Mouse (Mus musculus) lung, postnatal 36 days (tissue): ENCODE results near the gene Ctnnd1.
"Not testable (repeated sequence)": the region's sequence is repeated elsewhere in the genome, so short reads cannot be mapped to it uniquely, and the experiment has no call there.

Experiments used
- DNase-seq: peaks from one replicate; pipeline ENCODE4 v3.0.0; 2022; ENCODE audit warnings: mixed read lengths

Ctnnd1 gene

DNA sequence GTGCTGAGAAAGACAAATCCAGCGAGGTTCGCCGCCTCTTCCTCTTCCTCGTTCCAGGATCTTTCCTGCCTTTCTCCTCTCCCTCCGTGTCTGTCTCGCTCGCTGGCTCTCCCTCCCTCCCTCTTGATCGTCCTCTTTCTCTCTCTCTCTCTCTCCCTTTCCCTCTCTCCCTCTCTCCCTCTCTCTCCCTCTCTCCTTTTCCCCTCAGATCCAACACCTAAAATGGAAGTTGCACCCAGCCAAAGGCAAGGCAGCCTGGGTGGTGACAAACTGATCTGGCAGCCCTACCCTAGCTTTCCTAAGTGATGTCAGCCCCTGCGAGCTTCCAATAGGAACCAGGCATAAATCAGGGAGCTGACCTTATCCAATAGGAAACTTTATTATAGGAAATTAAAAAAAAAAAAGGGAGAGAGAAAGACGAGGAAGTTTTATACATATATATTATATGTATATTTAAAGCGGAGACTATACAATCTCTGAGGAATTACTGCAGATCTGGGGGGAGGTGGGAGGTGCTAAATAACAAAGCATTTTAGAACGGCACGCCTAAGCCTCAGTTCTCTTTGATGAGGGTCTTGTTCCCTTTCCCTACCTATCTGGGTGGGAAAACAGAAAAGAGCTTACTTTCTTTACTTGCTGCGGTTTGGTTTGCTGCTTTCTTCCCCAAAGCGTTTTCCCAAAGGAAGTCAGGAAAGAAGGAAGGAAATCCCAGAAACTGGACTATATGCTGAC is at the start of gene Ctnnd1:
Gene Ctnnd1, minus strand, starts transcription at position 302 of the 732 bp plus-strand sequence.
- DNase-seq: peak; percentile 93

DNA sequence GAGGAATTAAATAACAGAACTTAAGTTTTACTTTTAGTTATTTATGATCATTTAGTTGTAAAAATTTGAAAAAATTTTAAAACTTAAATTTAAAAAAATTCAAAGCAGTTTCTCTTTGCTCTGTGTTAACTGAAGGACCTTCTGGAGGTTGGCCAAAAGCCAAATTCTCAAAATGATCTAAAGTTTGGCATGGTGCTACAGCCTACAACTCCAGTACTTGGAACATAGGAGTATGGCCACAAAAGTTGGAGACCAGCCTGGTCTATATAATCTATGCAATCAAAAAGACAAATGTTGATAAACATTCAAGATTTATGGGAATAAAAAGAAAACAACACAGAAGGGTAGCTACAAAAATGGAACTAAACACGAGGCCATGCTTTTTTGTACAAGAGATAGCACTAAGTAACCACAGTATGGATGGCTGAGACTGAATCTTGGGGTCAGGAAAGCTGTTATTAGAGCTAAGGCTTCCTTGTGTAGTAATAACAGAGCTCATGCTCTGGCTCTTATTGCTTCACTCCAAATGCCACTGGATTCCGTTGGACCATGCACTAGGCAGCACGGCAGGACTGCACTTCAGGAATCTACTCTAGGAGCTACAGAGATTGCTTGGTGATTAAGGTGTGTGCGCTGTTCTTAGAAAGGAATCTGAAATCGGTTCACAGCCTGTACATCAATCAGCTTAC is 44.6 kb upstream of the Ctnnd1 start:
- DNase-seq: no peak

DNA sequence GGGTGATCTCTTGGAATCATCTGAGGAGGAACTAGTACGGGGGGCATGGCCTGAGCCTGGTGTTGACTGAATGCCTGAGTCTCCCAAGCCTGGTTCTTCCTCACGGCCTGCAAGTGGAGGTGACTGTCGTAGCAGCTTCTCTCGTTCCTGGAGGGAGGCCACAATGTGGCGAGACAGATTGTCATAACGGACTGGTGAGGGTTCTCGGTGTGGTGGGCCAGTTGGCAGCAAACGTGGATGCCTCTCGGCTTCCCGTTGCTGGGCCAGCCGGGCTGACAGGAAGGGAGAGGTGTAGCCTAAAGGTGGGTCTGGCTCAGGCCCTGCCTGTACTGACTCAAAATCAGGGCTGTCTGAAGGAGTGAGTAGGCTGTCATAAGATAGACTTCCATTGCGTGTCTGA is 39.5 kb upstream of the Ctnnd1 start:
- no peak for DNase-seq

DNA sequence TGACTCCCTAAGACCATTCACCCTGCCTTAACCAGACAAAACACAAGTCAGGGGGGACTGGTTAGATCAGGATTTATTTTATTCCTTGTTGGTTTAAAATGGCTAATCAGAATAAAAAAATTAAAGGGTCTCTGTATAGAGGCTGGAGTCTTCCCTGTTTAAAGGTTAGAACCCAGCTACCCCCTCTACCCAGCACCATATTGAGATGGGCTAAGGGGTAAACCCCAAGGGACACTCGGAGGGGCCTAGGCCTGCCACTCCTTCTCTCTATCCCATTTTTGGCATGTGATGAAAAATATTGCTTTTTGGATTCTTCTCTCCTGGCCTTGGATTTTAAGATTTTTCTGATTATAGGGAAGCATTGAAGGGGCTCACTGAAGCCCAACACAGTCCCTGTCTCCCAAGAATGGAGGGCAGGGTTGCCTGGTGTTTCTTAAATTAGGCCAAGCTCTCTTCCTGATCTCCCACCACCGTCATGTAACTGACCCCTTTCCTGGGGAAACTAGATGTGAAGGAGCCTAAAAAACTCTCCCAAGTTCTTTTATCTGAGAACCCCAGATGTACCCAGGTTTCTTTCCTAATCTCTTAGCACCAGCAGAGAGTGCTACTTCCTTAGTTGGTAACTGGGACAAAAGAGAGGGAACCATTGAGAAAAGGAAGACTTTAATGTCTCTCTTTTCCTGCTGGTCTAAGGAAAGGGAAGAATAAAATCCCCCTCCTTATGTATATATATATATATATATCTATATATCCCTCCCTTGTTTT is 37.7 kb upstream of the Ctnnd1 start:
- no peak for DNase-seq

DNA sequence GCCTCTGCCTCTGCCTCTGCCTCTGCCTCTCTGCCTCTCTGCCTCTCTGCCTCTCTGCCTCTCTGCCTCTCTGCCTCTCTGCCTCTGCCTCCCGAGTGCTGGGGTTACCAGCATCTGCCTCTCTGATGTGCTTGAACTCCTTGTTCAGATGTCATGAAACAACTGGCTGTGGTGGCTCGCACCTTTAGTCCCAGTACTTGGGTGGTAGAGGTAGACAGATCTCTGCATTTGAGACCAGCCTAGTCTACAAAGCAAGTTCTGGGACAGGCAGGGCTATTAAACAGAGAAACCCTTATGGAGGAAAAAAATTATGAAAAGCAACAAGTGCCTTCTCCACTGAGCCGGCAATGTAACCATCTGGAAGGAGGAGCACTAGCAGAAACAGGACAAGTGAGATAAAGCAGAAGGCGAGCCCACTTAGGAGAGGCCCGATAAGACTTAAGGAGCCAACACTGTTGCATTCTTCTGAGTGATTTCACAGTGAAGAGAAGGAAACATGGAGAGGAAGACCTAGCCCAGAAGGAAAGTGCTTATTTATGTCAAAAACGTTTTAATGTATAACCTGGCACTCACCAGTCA is 32.1 kb upstream of the Ctnnd1 start:
- DNase-seq: no peak

DNA sequence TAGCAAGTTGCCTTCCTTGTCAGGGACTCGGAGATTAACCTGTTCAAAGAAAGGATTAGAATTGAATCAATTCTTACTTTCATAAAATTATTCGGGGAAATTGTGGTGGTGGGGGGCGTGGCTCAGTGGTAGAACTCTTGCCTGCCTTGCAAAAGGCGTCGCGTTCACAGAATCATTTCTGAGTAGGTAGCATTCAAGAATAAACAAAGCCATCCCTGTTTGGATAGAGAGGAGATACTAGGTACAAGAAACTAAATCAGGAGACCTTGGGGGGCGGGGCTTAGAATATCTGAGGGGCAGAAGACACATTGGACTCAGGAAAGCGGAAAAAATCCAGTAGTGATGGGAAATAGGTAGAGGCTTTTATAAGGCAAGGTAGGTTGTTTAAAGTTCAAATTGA is 28.5 kb upstream of the Ctnnd1 start, which contains the start of gene Tmx2:
Gene Tmx2, minus strand, starts transcription at position 125 of the 400 bp plus-strand sequence.
- no peak for DNase-seq

DNA sequence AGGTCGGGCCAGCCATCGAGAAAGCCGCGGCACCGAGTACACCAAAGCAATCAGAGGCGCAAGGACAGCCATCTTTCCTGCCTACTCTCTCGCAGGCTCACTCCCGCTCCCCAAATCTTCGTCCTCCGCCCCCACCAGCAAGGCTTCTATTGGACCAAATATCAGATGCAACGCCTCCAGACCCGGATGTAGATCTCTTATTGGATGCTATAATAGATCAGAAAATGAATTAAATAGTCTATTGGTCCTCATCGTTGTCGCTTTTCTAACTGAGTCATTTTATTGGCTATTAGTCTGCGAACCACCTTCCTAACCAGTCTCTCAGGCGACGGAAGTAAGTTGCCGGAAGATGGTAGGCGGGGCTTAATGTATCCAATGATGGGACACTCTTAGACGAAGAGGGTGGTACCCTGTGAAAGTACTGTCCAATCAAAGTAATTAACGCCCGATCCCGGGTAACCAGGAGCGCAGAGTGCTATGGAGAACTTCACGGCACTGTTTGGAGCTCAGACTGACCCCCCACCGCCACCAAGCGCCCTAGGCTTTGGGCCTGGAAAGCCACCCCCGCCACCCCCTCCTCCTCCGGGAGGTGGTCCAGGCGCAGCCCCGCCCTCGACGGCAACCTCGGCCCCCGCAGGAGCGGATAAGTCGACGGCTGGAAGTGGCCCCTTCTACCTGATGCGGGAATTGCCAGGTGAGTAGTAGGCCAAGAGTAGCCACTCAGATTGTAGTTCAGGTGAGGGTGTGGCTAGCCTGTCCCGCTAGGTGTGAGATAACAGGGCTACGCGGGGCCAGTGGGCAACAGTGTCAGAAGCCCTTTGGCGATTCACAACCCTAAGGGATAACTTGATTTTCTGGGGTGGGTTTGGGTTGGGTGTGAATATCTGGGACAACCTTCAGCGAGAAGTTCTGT is 27.7 kb upstream of the Ctnnd1 start, which contains the start of the genes Gm28635 and Med19:
Gene Gm28635, minus strand, starts transcription at position 74 of the 913 bp plus-strand sequence.
Gene Med19, plus strand, starts transcription at position 435 of the 913 bp plus-strand sequence.
- peak; percentile 99 for DNase-seq

DNA sequence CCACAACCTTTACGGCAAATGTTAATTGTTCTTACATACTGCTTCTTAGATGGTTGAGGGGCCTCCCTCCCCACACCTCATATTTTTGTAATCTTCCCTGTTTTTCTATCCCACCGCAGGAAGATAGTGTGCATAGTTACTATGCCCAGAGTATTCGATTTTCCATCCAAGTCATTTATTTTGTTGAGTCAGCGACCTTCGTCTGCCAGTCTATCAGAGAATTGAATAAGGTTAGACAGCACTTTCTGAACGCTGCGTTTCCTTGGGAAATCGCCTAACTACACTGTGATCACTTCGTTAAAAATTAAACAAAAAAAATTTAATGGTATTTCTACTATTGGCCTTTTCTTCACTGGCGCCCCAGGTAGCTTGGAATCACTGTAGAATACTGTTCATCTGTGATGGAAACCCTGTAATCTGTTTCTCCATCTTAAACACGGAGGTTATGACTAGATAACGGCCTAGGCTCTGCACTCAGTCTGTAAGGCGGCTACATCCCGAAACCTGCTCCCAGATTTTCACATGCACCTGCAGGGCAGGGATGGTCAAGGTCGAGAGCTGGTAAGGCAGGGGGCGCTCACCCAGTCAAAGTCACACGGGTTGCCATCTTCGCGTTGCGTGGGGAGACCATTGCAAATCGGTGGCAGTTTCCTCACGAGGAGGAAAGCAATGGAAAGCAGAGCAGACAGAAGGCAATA is 26.9 kb upstream of the Ctnnd1 start:
- no peak for DNase-seq

DNA sequence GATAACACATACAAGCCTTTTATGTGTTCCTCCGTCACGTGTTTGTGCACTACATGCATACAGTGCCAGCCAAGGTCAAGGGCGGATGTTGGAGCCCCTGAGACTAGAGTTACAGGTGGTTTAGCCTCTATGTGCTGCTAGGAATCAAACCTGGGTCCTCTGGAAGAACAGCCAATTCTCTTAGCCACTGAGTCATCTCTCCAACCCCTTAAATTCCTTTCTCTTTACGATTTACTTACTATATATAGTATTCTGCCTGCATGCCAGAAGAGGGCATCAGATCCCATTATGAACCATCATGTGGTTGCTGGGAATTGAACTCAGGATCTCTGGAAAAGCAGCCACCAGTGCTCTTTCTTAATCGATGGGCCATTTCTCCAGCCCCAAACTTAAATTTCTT is 21.0 kb upstream of the Ctnnd1 start:
- not testable (repeated sequence) for DNase-seq

DNA sequence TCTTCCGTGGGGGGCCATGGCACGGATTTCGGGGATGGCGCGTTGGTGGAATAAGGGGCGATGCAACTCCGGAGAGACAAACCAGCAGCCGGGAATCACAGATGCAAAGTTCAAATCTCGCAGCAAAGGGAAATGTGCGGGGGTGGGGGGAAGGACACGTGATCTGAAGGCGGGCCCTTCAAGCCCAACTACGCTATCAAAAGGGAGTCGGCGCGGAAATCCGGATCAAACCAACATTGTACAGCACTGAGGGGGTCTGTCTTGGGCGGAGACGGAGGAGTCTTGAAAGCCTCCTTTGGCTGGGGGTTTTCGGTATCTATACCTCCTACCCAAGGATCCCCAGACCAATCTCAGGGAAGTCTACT is 20.0 kb upstream of the Ctnnd1 start, which contains the start of gene Selenoh:
Gene Selenoh, minus strand, starts transcription at position 202 of the 365 bp plus-strand sequence.
- peak; percentile 92 for DNase-seq

DNA sequence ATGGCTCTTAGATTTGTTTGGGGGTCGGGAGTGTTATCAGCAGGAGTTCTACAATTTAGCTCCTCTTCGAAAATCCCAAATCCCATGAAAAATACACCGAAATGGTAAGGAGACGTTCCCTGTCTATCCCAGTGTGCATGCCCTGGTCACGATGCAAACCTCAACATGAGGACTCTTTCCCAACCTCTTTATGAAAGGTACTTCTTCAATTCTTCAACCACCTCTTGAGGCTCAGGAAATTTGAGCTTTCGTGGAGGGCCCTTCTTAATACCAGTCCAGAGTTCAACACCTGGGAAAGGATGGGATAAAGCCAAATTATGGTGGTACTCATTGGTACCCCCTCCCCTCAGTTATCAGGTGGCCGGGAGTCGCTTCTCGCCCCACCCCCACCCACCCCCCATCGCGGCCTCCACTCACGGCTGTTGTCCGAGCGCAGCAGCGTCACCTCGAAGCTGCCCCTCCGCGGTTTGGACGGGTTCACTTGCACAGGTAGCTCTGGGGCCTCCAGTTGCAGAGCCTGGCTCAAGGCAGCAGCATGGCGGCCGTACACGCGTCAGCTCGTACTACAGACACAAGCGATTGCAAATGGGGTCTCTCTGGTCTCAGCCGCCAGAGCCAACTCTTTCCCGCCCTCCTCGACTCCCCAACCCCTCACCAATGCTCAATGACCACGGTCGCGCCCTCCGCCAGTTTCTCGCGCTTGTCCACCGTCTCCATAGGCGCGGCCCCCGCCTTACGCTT is 19.4 kb upstream of the Ctnnd1 start:
- peak; percentile 45 for DNase-seq

DNA sequence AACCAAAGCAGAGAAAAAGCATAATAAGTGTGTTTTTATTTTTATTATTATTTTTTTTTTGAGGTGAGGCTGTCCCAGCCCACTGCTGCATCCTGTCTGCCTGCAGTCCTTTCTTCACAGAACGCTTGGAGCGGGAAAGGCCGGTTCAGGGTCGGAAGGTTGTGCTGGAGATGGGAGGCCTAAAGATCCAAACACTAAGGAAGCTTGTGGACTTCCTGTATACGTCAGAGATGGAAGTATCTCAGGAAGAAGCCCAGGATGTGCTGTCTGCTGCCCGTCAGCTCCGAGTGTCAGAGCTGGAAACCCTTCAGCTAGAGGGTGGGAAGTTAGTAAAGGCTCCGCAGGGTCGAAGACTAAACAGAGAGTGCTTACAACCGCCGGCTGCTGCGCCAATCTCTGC is 15.5 kb upstream of the Ctnnd1 start:
- DNase-seq: peak; percentile 31

DNA sequence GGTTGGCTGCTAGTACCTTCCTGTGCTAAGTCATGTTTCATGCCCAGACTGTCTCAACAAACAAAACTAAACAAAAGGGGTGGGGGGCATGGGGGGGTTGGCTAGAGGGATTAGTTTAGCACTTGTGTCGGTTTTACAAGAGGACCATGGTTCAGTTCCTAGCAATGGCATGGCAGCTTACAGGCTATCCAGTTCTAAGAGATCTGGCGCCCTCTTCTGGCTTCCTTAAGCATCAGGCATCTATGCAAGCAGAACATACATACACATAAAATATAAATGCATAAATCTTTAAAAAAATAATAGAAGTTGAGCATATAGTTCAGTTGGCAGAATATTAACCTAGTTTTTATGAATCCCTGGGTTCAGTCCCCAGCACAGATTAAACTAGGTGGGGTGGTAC is 12.3 kb upstream of the Ctnnd1 start:
- peak; percentile 82 for DNase-seq

DNA sequence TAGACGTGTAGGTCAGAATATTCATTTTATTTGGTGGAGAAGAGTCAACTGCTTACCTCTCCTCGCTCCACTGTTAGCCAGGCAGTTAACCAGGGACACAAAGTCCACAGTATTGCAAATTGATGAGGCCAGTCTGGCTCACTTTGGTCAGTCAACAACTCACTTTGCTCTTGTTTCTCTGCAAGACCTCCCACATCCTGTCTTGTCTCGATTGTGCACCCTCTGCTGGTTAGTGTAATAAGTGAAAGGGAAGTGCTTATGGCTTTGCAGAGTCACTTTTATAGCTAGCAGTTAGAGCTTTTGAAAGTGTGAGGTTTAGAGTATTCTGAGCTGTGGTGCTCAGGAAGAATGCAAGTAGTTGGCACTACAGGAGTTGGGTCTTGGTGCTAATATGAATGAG is 9.7 kb upstream of the Ctnnd1 start:
- peak; percentile 89 for DNase-seq

DNA sequence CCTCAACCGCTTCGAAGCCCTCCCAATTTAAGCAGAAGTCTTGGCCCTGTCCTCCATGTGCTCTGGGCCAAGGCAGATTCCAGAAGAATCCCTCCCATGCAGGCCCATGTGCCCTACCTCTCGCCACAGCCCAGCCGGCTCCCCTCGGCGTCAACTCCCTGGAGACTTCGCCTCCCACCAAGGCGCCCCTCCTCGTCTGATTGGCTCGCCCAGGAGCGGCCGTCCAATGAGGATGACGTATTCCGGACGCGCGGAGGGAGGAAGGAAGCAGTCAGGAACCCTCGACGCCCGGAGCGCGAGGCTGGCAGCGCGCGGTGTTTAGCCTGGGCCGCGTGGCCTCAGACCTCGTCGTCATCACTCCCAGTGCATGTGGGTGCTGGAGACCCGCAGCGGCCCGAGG is 8.2 kb upstream of the Ctnnd1 start, which contains the start of gene Btbd18:
Gene Btbd18, plus strand, starts transcription at position 274 of the 400 bp plus-strand sequence.
- DNase-seq: no peak

DNA sequence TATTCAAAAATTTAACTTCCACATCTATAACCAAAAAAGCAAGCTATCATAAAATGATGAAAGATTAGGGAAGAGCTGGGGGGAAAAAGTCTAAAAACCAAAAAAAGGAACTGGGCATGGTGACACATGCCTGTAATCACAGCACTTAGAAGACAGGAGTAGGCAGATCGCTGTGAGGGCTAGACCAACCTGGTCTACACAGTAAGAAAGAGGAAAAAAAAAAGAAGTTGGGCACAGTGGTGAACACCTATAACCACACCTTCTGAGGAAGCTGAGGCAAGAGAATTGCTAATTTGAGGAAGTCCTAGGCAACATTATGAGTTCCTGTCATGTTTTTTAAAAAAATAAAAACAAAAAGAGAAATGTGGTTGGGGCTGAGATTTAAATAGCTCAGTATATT is 5.3 kb upstream of the Ctnnd1 start:
- no peak for DNase-seq

DNA sequence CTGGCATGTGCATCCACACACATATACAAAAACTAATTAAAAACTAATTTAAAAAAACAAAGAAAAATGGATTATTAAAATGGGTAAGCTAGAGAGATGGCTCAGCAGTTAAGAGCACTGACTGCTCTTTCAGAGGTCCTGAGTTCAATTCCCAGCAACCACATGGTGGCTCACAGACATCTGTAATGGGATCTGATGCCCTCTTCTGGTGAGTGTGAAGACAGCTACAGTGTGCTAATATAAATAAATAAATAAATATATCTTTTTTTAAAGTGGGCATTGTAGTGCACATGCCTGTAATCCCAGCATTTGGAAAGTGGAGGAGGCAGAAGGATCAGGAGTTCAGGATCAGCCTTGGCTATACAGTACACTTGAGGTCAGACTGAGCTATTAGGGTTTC is 2.8 kb upstream of the Ctnnd1 start:
- DNase-seq: peak; percentile 56

DNA sequence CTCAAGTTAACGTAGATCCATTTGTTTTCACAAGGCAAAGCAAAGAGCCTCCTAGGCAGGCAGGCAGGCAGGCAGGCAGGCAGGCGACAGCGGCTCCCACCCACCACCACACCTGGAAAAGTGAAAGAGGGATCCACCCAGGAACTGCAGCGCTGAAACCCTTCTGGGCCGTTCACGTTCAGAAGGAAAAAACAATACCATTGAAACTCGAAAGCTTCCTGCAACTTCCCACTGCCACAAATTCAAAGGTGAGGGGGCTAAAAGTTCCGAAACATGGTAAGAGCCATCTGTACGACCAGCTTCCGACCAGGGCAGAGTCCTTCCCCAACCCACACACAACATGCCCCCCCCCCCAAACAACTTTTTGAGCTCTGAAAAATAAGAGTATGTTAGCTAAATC is 891 bp downstream of the Ctnnd1 start:
- peak; percentile 38 for DNase-seq

DNA sequence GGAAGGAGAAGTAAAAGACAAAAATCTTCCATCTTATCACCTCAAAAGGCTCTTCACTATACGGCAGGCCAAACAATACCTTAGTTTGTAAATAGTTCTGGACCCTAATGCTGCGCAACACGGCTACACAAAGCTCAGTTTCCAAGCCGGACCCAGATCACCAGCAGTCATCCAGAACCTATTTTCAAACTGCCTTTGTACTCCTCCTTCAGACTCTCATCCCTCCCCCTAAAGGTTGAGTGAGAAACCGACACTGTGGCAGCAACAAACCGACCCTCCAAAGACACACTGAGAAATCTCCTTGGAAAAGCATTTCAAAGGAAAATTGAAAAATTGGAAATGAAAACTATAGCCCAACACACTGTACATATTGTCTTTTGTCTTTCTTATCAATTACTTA is 2.2 kb downstream of the Ctnnd1 start:
- no peak for DNase-seq

DNA sequence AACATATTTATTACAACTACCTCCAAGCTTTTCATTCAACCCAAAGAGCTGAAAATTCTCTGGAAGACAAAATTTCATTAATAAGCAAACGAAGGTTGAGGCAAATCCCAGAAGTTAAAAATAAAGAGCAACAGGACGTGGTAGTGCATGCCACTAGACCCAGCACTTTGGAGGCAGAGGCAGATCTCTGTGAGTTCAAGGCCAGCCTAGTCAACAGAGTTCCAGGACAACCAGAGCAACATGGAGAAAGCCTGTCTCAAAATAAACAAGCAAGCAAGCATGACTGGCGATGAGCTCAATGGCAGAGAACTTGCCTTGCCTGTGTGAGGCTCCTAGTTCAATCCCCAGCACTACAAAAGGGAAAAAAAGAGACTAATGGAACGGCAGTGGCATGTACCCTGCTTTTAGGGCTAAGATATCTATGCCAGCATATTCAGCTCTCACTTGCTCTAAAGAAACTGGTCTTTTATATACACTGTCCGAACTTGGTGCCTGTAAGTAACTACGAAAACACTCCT is 3.5 kb downstream of the Ctnnd1 start:
- no peak for DNase-seq
